Comparison of ENCODE assay signal across 8 mouse cellular contexts in genomic region chrX:159409253-159409652, GRCm38 (mm10). TPM values are rescaled to one million over a fixed set of nuclear protein-coding genes. Genes with fewer than 3 reads are reported as not detected.
A peak's percentile ranks its signal among the peaks of the same experiment; 100 is the strongest.
DNase-seq lines count a peak whose midpoint lies in the region; ATAC-seq and TF ChIP-seq lines count a peak whose summit lies in the region.
"Had no signal": no experiment of that assay in that cellular context is flagged by ENCODE, and none has a peak within 500 bp of the region (broad histone marks: within the 10 kb centered on the region; RNA-seq: fewer than 3 reads in every experiment).

No protein-coding gene starts in this region.

- TF ChIP-seq RAD21 in MEL (IDR thresholded peaks at IDR 0.05; ENCODE audit: low read depth, low read length), result peak; percentile 84

- peaks cover 13% of the 10 kb centered on the region for H3K27me3 ChIP-seq in kidney, embryonic 15.5 days
- no peaks in the 10 kb centered on the region for H3K27me3 ChIP-seq in MEL (ENCODE audit: control insufficient read depth in 1 of 2, insufficient read depth in 2 of 2, low read length in 2 of 2)

- TF ChIP-seq CTCF in MEL (IDR thresholded peaks at IDR 0.05 in 2 of 3, conservative IDR thresholded peaks at IDR 0.05 in 1 of 3; ENCODE audit: control insufficient read depth in 1 of 3, insufficient read depth in 1 of 3, low read depth in 2 of 3, low read length in 3 of 3, poor library complexity in 1 of 3, severe bottlenecking in 1 of 3), result peak; percentile 42 to 98 (median 74)

- DNase-seq in kidney, adult 9 months, result peak; percentile 27
- DNase-seq in CD4-positive helper T cell, adult 2 months (ENCODE audit: low read depth, low spot score), result peak; percentile 70
- peak; percentile 83 for DNase-seq in MEL (ENCODE audit: low read depth, low spot score)
- DNase-seq in cerebellum, postnatal 25 days, result peak; percentile 11 to 69
- no peak for DNase-seq in frontal cortex, postnatal 10 days (ENCODE audit: low spot score in 2 of 2)
- DNase-seq: liver, embryonic 13.5 days had no signal

- no peak overlapping the region for H3K27ac ChIP-seq in kidney, embryonic 15.5 days
- no peak overlapping the region for H3K27ac ChIP-seq in MEL (ENCODE audit: control insufficient read depth, low read depth, low read length)
- H3K27ac ChIP-seq: liver, embryonic 13.5 days had no signal

- no peak for TF ChIP-seq EP300 in MEL (IDR thresholded peaks at IDR 0.05; ENCODE audit: low read depth in 1 of 2, low read length in 2 of 2)

- ATAC-seq in kidney, embryonic 15.5 days (replicated peaks; ENCODE audit: low FRiP score), result no peak
- ATAC-seq in megakaryocyte-erythroid progenitor cell, adult 5-6 weeks (replicated peaks; ENCODE audit: low FRiP score, low TSS enrichment, poor library complexity, severe bottlenecking), result peak; percentile 92

- H3K79me2 ChIP-seq in MEL (ENCODE audit: control insufficient read depth, insufficient read depth, low read length, poor library complexity), result no peaks in the 10 kb centered on the region

- H3K9me3 ChIP-seq in kidney, embryonic 15.5 days (replicated peaks), result no peaks in the 10 kb centered on the region
- H3K9me3 ChIP-seq in MEL (replicated peaks; ENCODE audit: insufficient read depth, low read length), result no peaks in the 10 kb centered on the region
- H3K9me3 ChIP-seq: liver, embryonic 13.5 days had no signal

- no peak overlapping the region for H3K9ac ChIP-seq in kidney, embryonic 15.5 days
- peak overlapping the region; percentile 19; the same call in 1 of the 2 replicates for H3K9ac ChIP-seq in MEL (ENCODE audit: control insufficient read depth, low read depth, low read length, poor library complexity, severe bottlenecking)
- H3K9ac ChIP-seq: liver, embryonic 13.5 days had no signal

- TF ChIP-seq POLR2A in MEL (IDR thresholded peaks at IDR 0.05; ENCODE audit: control insufficient read depth in 1 of 2, insufficient read depth in 1 of 2, low read depth in 1 of 2, low read length in 2 of 2, poor library complexity in 1 of 2), result no peak

- H3K4me3 ChIP-seq in kidney, embryonic 15.5 days (replicated peaks), result no peak overlapping the region
- peak overlapping the region in 1 of 2 experiments; percentile 35; a peak in 2 of 4 replicates for H3K4me3 ChIP-seq in MEL (ENCODE audit: control insufficient read depth in 1 of 2, insufficient read depth in 1 of 2, low read depth in 2 of 2, low read length in 2 of 2)
- H3K4me3 ChIP-seq: liver, embryonic 13.5 days had no signal

- no peaks in the 10 kb centered on the region for H3K4me1 ChIP-seq in kidney, embryonic 15.5 days
- H3K4me1 ChIP-seq in MEL (ENCODE audit: control insufficient read depth in 1 of 2, insufficient read depth in 2 of 2, low read length in 2 of 2), result no peaks in the 10 kb centered on the region
- H3K4me1 ChIP-seq: liver, embryonic 13.5 days had no signal

- no peaks in the 10 kb centered on the region for H3K36me3 ChIP-seq in kidney, embryonic 15.5 days
- H3K36me3 ChIP-seq in MEL (ENCODE audit: control insufficient read depth in 1 of 2, insufficient read depth in 2 of 2, low read length in 2 of 2), result peaks cover 0 to 2% of the 10 kb centered on the region in 2 experiments; a peak in 1 of 4 replicates
- H3K36me3 ChIP-seq: liver, embryonic 13.5 days had no signal

- WGBS in kidney, embryonic 15.5 days, result 25% methylated on average over 4 of the region's 4 CpGs

- H3K4me2 ChIP-seq in kidney, embryonic 15.5 days, result no peak overlapping the region
- H3K4me2 ChIP-seq: liver, embryonic 13.5 days had no signal

TF ChIP-seq in MEL, 35 proteins besides CTCF, POLR2A, EP300 and RAD21:
- TF ChIP-seq ZC3H11A (IDR thresholded peaks at IDR 0.05; ENCODE audit: low read depth, low read length) (peak; percentile 80), KAT2A (conservative IDR thresholded peaks at IDR 0.05; ENCODE audit: low read depth, low read length) (no peak), NELFE (IDR thresholded peaks at IDR 0.05; ENCODE audit: low read depth, low read length) (no peak), MAZ (IDR thresholded peaks at IDR 0.05; ENCODE audit: low read depth, low read length) (peak; percentile 24; the same call in 1 of the 2 replicates), ZMIZ1 (IDR thresholded peaks at IDR 0.05; ENCODE audit: low read depth, low read length) (no peak), SMC3 (IDR thresholded peaks at IDR 0.05; ENCODE audit: low read depth, low read length) (peak; percentile 74), ZNF384 (IDR thresholded peaks at IDR 0.05; ENCODE audit: low read depth, low read length) (no peak), GATA1 (IDR thresholded peaks at IDR 0.05; ENCODE audit: low read depth, low read length) (0 out of 2 replicates have a peak, but pooled peaks have one; percentile 2), TAL1 (IDR thresholded peaks at IDR 0.05; ENCODE audit: low read length) (no peak), TCF12 (IDR thresholded peaks at IDR 0.05; ENCODE audit: low read depth, low read length) (no peak), TBP (IDR thresholded peaks at IDR 0.05; ENCODE audit: low read depth, low read length) (0 out of 2 replicates have a peak, but pooled peaks have one; percentile 36), SIN3A (IDR thresholded peaks at IDR 0.05; ENCODE audit: low read length) (no peak), MXI1 (IDR thresholded peaks at IDR 0.05; ENCODE audit: low read depth, low read length) (no peak; the same call in 1 of the 2 replicates), CHD1 (IDR thresholded peaks at IDR 0.05; ENCODE audit: low read depth, low read length) (no peak), JUND (IDR thresholded peaks at IDR 0.05; ENCODE audit: low read depth, low read length) (no peak), GABPA (IDR thresholded peaks at IDR 0.05; ENCODE audit: low read depth, low read length) (no peak), ETS1 (IDR thresholded peaks at IDR 0.05; ENCODE audit: low read depth, low read length) (no peak), CHD2 (IDR thresholded peaks at IDR 0.05; ENCODE audit: low read length) (no peak), MYC (IDR thresholded peaks at IDR 0.05; ENCODE audit: low read depth, low read length) (peak; percentile 95), POLR2AphosphoS2 (IDR thresholded peaks at IDR 0.05; ENCODE audit: low read length) (no peak), MAX (IDR thresholded peaks at IDR 0.05; ENCODE audit: low read length) (no peak), NRF1 (IDR thresholded peaks at IDR 0.05; ENCODE audit: insufficient read depth, low read depth, low read length, poor library complexity, severe bottlenecking) (no peak), USF1 (IDR thresholded peaks at IDR 0.05; ENCODE audit: low read depth, low read length) (no peak)

RNA-seq across cellular contexts. Expression of gene Map7d2, which starts 5.1 kb away (rescaled TPM):
- 2.7 and 3.5 TPM in 2 replicates for polyA plus RNA-seq in kidney, embryonic 15.5 days (2015; fragmentation: Nextera tagmentation; extraction: Ambion mirVana)
- total RNA-seq in MEL (2012; rRNA removed), result not detected in 2 replicates
- under 1 TPM in 1 of 2 experiments, not detected in 1; 0.10 TPM for polyA plus RNA-seq in MEL (2012; ENCODE audit: insufficient read depth in 1 of 2, insufficient read length in 2 of 2, low read depth in 1 of 2, low replicate concordance in 2 of 2, missing spikeins in 1 of 2)
- total RNA-seq in megakaryocyte-erythroid progenitor cell, adult 5-6 weeks (2014; fragmentation: Nextera tagmentation), result not detected in 2 replicates
- not detected in 2 replicates for total RNA-seq in megakaryocyte-erythroid progenitor cell, adult 5-6 weeks (2017)

RNA-seq across cellular contexts. Expression of gene Eif1ax, which starts 37.3 kb away (rescaled TPM):
- polyA plus RNA-seq in kidney, embryonic 15.5 days (2015; fragmentation: Nextera tagmentation; extraction: Ambion mirVana), result 132 and 146 TPM in 2 replicates
- 408 and 490 TPM in 2 replicates for total RNA-seq in MEL (2012; rRNA removed)
- 100 to 1,000 TPM in 1 of 2 experiments, not detected in 1; 372 TPM for polyA plus RNA-seq in MEL (2012; ENCODE audit: insufficient read depth in 1 of 2, insufficient read length in 2 of 2, low read depth in 1 of 2, low replicate concordance in 2 of 2, missing spikeins in 1 of 2)
- total RNA-seq in megakaryocyte-erythroid progenitor cell, adult 5-6 weeks (2014; fragmentation: Nextera tagmentation), result 58.9 and 67.5 TPM in 2 replicates
- 59.2 and 77.4 TPM in 2 replicates for total RNA-seq in megakaryocyte-erythroid progenitor cell, adult 5-6 weeks (2017)

Comparison
In these comparisons a context has a peak if more than half of its experiments do, and no peak if none do; other contexts are left out.
1. DNase-seq: peak in kidney, adult 9 months (single experiment), CD4-positive helper T cell, adult 2 months (single experiment), MEL (single experiment) and cerebellum, postnatal 25 days (2 of 2); none in frontal cortex, postnatal 10 days (0 of 2).